Mouse (Mus musculus) brown adipose tissue, adult 24 weeks (tissue): ENCODE results near the gene Cd209c. TPM values are rescaled to one million over a fixed set of nuclear protein-coding genes. Genes with fewer than 3 reads are reported as not detected.

Experiments used
- H3K27ac ChIP-seq: fragments of 200-500 bp; replicated peaks from 2 replicates; pipeline ENCODE4 v1.5.1; 2012; ENCODE audit warnings: low read depth, mild to moderate bottlenecking, low read length
- H3K4me1 ChIP-seq: fragments of 200-500 bp; 2 replicates; pipeline ENCODE4 v1.6.1; 2012; ENCODE audit warnings: low read length, mixed read lengths; ENCODE audit not compliant: control insufficient read depth, insufficient read depth, insufficient read length
- H3K4me3 ChIP-seq: fragments of 200-500 bp; 2 replicates; pipeline ENCODE4 v1.5.1; 2012; ENCODE audit warnings: low read depth, mild to moderate bottlenecking, low read length, moderate library complexity; ENCODE audit not compliant: insufficient read depth
- polyA plus RNA-seq: library from polyadenylated mRNA; stranded (reverse); fragments of >200 nt; gene quantifications from 2 replicates; pipeline ENCODE4 v1.2.4, GENCODE M21; 2012; ENCODE audit not compliant: missing spikeins, insufficient read depth, insufficient read length

Cd209c gene
- 1.0 TPM in 1 of 2 replicates, not detected in the other for polyA plus RNA-seq

GRCm38 (mm10) chr8:3954646-3955045, at the start of gene Cd209c:
Gene Cd209c (minus strand): TSS chr8:3954746.
- H3K27ac ChIP-seq = no peak within 1 kb of the TSS
- H3K4me1 ChIP-seq = no peaks in the 10 kb centered on the region
- no peak within 1 kb of the TSS for H3K4me3 ChIP-seq

DNA sequence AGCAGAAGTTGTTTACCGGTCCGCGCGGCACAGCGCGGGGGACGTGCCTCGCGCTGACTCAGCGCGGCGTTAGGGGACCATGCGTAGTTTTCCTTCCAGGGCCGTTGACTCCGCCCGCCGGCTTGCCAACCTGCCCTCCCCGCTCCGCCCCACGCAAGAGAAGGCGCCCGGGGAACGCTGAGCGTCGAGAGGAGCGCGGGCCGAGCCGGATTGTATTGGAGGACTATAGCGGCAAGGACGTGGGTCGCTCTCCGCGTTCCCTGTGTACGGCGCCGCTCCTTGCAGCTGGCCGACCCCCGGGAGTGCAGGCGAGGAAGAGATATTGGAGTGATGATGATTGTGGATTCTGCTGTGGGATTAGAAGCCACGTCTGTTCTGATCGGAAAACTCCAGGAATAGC, 39.7 kb upstream of the Cd209c start:
- Histone ChIP-seq H3K4me3 (no peak overlapping the region), H3K27ac (no peak overlapping the region), H3K4me1 (no peaks in the 10 kb centered on the region)

DNA sequence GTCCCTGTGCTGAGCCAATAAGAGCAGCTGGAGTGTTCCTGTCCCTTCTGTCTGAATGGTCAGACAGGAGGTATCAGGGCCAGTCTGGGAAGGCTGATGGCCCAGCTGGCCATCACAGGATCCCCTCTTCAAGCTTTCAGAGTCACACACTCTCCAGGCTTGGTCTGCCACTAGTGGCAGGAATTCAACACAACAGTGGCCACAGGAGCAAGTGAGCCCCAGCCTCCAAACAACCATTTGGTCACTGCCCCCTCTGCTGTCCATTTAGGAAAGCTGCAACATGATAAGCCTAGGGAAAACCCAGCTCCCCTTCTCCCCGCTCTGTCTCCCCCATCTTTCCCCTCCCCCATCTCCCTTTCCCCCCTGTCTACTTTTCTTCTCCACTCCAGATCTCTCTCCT, 1.5 kb upstream of the Cd209c start:
- Histone ChIP-seq H3K4me3 (no peak overlapping the region), H3K27ac (no peak overlapping the region)

DNA sequence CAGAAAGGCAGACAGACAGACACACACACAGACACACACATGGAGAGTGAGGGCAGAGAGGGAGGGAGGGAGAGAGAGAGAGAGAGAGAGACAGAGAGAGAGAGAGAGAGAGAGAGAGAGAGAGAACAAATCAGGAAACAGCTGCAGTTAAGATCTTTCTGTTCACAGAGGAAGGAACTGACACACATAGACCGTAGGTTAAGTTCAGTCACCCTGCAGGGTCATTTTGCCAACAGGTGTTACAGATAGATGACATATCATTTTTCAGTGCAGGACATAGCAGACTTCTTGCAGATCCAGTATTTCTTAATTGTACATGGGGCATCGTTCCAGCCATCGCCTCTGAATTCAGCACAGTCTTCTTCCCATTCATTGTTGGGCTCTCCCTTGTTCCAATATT, 14.5 kb downstream of the Cd209c start:
- Histone ChIP-seq H3K4me1 (no peaks in the 10 kb centered on the region), H3K27ac (no peak overlapping the region), H3K4me3 (no peak overlapping the region)

More for the DNA sequence above, 1.5 kb upstream of the Cd209c start:
- H3K4me1 ChIP-seq = no peaks in the 10 kb centered on the region

- H3K4me3 ChIP-seq = no peak within 1 kb of the TSS
These were observed 27.8 kb downstream of the Cd209c start, which contains the start of gene Cd209b for GRCm38 (mm10) chr8:3926744-3927143. Gene Cd209b (minus strand): TSS chr8:3926844.

More at GRCm38 (mm10) chr8:3926744-3927143, 27.8 kb downstream of the Cd209c start, which contains the start of gene Cd209b:
- Histone ChIP-seq H3K27ac (no peak within 1 kb of the TSS), H3K4me1 (no peaks in the 10 kb centered on the region)

Other genes with a start within 250 kb of the Cd209c start
- gene Clec4g, start 234.1 kb downstream of the Cd209c start, polyA plus RNA-seq = not detected in 2 replicates
- gene Cd209a, start 205.8 kb downstream of the Cd209c start, polyA plus RNA-seq = 6.4 and 10.3 TPM in 2 replicates
- not detected in 2 replicates for gene Cd209e, start 100.4 kb downstream of the Cd209c start, polyA plus RNA-seq
- 4.2 and 11.0 TPM in 2 replicates for gene Cd209d, start 76.2 kb downstream of the Cd209c start, polyA plus RNA-seq
- gene Cd209b, start 27.9 kb downstream of the Cd209c start, polyA plus RNA-seq = 1.4 and 3.5 TPM in 2 replicates
- gene Cd209f, start 151.1 kb upstream of the Cd209c start, polyA plus RNA-seq = 12.1 and 18.7 TPM in 2 replicates
- 3.6 and 8.0 TPM in 2 replicates for gene Cd209g, start 179.4 kb upstream of the Cd209c start, polyA plus RNA-seq
- gene Evi5l, start 211.8 kb upstream of the Cd209c start, polyA plus RNA-seq = 11.1 and 12.3 TPM in 2 replicates